Mouse (Mus musculus) urinary bladder, postnatal 10 days (tissue): ENCODE measurements around the gene Arid1b.

Experiments
- DNase-seq: peaks from one replicate; pipeline ENCODE4 v3.0.0; 2022; ENCODE audit warnings: low spot score

Arid1b gene

DNA sequence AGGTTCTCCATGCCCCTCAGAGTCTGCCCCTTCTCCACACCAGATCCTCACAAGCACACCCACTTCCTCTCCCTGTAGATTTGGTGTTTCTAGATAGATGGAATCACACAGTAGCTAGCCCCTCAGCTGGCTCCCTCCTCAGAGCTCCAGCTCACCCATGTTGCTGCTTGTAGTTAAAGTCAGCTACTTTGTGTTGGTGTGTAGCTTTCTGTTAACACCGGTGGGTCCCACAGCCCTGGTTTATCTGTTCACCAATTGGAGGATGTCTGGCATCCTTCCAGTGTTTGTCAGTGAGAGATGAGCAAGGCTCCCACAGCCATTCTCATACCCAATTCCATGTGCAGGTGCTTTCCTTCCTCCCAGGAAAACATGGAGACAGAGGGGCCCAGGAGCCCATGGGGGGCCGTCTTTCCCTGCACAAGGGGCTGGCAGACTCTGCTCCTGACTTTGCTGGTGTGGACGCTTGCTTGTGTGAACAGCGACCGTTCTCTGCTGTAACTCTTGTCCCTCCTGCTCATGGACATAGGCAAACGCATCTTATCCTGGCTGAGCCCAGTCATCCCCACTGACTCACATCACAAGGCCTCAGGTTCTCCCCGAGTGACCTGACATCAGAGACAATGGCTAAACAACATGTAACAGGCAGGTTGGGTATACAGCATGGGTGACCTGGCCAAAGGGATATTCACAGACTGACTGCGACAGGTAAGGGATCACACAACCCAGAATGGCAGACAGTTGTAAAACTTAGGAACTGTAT lies 200.2 kb downstream of the Arid1b start:
- DNase-seq: no peak

- DNase-seq: no peak
Measured at GRCm38 (mm10) chr17:5195397-5195796, 201.3 kb downstream of the Arid1b start.

GRCm38 (mm10) chr17:5196005-5196404 lies 201.9 kb downstream of the Arid1b start:
- no peak for DNase-seq

- no peak for DNase-seq
Measured at GRCm38 (mm10) chr17:5196508-5196907, 202.4 kb downstream of the Arid1b start.

DNA sequence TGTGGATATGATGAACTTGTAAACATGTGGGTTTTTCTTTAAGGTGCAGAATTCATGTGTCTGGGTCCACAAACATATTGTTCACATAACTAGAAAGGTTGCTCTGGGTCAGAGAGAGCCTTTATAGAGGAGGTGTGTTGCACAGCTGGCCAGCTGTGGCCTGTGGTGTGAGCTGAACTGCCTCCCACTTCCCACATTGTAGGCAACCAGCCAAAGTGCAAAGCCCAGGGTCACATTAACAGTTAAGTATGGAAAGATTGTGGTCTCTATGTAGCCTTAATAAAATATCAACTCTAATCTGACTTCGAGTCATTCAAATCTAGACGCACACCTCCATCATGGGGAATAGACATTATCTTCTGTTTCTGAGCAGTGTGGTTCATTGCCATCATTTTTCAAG lies 203.0 kb downstream of the Arid1b start:
- DNase-seq: no peak

DNA sequence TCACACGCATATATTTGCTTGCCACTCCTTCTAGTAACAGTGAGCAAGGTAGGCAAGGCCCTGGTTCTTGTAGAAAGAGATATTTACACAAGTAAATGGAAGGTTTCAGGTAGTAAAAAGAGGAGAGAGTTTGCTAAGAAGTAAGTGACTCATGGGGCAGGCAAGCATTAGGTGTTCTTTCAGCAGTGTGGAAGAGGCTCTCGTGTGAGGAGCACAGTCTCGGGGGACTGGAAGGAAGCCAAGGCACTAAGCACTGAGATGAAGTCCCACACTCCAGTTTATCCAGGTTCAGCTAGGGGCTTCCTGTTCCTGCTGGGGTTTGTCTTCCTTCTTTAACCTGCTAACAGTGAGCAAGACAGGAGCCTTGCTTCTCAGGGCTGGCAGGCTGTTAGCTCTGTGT lies 203.6 kb downstream of the Arid1b start:
- DNase-seq: no peak

- no peak for DNase-seq
Measured at GRCm38 (mm10) chr17:5198252-5198651, 204.1 kb downstream of the Arid1b start.

DNA sequence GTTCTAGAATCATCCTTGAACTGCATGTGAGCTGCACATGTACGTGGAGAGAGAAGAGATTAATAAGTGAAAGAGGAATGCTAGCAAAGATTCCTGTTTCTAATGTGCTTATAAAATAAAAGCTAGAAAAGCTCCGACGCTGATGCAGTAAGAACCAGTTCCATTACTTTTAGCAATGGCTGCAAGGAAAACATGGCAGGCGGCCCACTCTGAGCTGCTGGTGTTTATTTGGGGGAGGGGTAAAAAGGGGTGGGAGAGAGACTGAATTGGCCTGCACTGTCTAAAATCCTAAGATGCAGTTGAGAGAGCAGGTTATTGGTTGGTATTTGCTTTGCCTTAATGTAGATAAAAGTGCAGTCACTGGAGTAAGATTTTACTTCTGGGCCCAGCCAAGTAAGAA lies 204.7 kb downstream of the Arid1b start:
- DNase-seq: no peak

- DNase-seq: no peak
Measured at GRCm38 (mm10) chr17:5200638-5201037, 206.5 kb downstream of the Arid1b start.

GRCm38 (mm10) chr17:5201859-5202598 lies 207.9 kb downstream of the Arid1b start:
- DNase-seq: no peak

DNA sequence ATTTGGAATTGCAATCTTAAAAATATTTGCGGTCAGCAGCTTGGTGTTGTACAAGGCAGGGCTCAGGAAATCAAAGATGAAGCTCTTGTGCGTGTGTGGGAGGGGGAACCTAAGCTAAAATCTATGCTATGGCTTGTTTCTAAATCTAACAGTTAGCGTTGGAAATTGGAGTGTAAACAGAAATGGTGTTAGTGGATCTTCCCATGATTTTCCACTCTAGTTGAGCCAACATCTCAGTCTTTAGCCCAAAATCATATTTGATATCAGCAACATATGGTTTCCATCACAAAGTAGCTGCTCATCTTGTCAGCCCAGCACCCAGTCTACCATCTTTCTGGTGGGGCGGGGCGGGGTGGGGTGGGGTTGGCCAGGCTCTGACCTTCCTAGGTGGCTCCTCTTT lies 208.6 kb downstream of the Arid1b start:
- no peak for DNase-seq

DNA sequence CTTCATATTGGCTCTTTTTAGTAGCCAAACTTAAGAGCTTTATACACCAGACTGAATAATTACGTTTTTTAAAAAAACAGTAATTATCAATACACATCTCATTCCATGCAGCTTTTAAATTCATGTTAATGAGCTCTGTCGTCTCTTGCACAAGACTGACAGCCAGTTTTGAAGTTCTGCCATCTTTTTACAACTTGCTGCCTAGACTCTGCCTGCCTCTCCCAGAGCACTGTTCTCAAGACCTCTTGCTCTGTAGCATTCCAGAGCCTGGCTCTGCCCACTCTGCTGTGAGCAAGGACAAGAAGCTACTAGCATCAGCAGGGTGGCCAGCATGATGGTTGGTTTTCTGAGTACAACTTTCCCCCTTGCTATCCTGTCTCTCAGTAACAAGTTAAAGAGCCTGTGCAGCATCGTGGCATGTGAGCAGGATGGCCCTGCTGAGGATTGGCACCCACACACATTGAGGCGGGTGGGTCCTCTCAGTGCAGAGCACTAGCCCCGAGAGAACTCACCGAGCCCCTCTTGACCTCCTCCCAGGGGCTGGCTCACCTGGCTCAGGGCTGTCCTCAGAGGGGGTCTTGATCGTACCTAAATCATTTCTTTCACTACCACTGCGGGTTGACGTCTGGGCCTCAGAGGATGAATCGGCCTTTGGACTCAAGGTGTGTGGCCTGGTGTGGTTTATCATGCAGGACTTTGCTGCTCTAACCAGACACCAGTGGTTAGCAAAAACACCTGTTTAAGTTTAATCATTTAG lies 209.4 kb downstream of the Arid1b start:
- no peak for DNase-seq

DNA sequence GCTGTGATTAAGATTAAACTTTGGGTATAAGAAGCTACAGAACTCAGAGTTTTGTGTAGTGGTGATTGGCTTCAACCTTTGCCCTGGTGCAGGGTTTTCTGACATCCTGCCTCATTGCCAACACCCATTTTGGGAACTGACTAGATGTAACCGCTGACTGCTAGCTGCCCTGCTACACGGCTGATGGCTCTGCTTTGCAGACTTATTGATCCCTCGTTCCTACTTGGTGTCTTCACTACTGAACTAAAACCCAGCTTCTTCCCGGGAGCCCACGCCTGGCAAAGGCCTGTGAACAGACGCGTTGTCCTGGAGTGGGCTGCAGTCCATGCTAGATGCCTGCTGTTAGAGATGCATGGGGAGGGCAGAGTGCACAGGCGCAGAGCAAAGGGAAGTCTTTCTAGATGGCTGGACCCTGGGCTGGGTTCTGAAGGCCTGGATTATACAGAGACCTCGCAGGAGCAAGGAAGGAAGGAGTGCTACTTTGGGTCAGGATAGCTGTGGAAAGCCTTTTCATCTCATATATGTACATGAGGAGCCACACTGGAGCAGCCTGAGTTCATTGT lies 210.1 kb downstream of the Arid1b start:
- DNase-seq: no peak

DNA sequence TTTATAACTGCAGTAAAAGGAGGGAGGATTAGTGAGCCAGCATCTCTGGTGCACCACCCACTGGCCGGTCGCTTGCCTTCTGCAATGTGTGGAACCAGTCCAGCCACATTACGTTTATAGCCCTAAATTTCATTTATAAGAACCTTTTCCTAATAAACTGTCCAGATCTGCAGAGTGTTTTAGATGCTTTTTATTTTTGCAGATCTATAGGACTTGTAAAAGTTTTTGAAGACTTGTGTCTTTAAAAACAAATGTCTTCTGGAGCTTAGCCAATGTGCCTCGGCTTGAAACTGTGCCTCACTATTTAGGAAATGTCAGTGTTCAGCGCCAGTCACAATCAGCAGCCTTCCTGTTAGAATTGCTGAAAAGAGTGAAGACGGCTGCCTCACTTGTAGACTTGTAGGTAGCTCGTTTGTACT lies 211.0 kb downstream of the Arid1b start:
- no peak for DNase-seq

GRCm38 (mm10) chr17:5206731-5207130 lies 212.6 kb downstream of the Arid1b start:
- no peak for DNase-seq

- no peak for DNase-seq
Measured at GRCm38 (mm10) chr17:5207881-5208280, 213.7 kb downstream of the Arid1b start.

DNA sequence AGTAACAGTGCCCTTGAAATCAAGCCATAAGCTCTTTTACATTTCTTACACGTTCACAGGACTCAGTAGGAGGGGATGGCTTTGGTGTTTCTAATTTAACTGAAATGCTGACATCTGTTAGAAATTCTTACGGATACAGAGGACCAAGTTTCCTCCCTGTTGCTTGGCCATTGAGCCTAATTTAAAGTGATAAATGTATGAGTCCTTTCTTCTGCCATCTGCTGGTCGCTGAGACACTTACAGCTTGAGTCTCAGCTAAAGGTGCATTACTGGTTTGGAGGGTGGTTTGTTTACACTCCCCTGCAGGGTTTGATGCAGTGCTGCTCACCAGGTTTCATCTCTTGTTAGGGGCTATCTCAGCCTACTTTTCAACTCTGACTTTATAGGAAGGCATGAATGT lies 214.2 kb downstream of the Arid1b start:
- no peak for DNase-seq

- no peak for DNase-seq
Measured at GRCm38 (mm10) chr17:5209076-5209475, 214.9 kb downstream of the Arid1b start.

- DNase-seq: no peak
Measured at GRCm38 (mm10) chr17:5210101-5210727, 216.1 kb downstream of the Arid1b start.

- no peak for DNase-seq
Measured at GRCm38 (mm10) chr17:5210891-5211290, 216.8 kb downstream of the Arid1b start.

DNA sequence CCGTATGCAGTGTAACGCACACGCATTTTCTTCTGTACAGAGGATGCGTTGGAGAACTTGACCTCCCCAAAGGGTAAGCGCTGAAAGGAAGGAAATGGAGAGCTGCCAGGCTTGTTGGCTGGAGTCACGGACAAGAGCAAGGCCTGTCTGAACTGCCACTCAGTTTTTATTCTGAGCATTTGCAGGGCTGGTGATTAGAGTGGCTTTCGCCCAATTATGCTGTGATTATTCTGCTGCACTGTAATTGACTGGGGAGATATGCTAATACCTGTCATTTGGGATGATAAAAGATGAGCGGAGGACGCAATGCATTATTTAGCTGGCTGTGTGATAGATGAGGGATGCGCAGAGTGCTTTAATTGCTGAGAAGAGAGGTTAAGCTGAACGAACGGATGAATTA lies 218.0 kb downstream of the Arid1b start:
- DNase-seq: no peak

- DNase-seq: no peak
Measured at GRCm38 (mm10) chr17:5213441-5213840, 219.3 kb downstream of the Arid1b start.
